Mouse (Mus musculus): ENCODE data around the gene Dcaf12.

DNA sequence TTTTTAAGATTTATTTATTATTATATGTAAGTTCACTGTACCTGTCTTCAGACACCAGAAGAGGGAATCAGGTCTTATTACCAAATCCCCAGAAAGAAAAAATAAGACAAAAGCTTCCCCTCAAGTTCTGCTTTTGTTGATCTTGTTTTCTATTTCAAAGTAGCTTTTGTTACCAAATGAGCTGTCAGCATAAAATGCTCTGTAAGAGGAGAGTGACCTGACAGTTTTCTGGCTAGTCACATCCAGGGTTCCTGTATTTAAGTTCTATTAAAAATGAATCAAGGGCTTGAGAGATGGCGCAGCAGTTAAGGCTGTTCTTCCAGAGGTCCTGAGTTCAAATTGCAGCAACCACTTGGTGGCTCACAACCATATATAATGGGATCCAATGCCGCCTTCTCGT, 46.4 kb upstream of the Dcaf12 start:
- no peak for TF ChIP-seq CTCF (IDR thresholded peaks at IDR 0.05; ENCODE audit: low read depth)
- no peak for TF ChIP-seq EP300 (IDR thresholded peaks at IDR 0.05; ENCODE audit: low read depth)
